Mouse (Mus musculus) adrenal gland, postnatal 36 days (tissue): ENCODE measurements around the gene Arhgef6. TPM values are rescaled to one million over a fixed set of nuclear protein-coding genes. Genes with fewer than 3 reads are reported as not detected.

ENCODE experiments used
- DNase-seq, 2 experiments: peaks; one replicate each; pipeline ENCODE4 v3.0.0; 2021; ENCODE audit warnings: mixed read lengths in 1 of 2
- long read RNA-seq, 2 experiments: library from polyadenylated mRNA; stranded (forward); transcript quantifications; one replicate each; pipeline ENCODE4 v2.0.0; 2021; ENCODE audit warnings: borderline sequencing depth in 2 of 2
- total RNA-seq, 2 experiments: library from RNA; stranded (reverse); gene quantifications; 2 replicates each; pipeline ENCODE4 v1.2.3; 2021

Gene Arhgef6
- 10 to 100 TPM; 36.6 to 42.6 TPM for total RNA-seq
- long read RNA-seq, experiment 1, partial matches to known transcripts: 0 of 1 reads
- long read RNA-seq, experiment 1, other reads (novel, unspliced or antisense): 1 of 1 reads
- long read RNA-seq, experiment 2: 0 reads

DNA sequence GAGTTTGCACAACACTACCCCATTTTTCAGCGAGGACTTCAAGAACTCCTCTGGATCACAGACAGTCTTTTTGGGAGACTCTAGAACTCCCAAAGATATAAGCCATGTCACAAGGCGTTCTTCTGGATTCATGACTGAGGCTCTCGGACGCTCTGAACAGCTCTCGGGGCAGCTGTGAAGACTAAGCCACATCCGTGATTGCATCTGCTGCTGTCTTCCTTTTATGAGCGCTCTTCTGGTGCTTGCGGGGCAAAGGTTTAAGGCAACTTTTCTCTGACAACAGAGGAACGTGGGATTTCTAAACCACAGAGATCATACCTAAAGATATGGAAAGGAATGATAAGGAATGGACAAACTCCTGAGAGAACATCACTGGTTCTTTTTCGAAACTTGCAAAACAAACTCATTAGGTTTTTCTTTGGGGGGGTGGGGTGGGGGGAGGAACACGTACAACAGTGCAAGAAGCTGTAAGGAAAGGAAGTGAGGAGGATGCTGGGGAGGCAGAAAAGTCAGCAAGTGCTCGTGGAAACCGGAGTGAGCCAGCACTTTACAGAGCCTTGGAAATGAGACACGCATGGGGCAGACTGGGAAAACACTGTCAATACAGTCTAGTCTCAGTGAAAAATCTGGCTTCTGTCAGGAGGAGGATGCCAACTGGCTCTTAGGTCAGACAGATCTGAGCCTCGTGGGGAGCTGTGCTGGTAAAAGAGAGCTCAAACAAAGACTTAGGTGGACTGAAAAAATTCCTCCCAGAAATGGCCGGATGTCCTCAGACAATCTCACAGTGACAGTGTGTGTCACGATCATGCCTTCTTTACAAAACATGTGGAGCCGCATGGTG, at the start of gene Arhgef6:
Gene Arhgef6 (minus strand): TSS at position 359 of the 841 bp plus-strand sequence.
- DNase-seq: peak in 1 of 2 experiments; percentile 6

DNA sequence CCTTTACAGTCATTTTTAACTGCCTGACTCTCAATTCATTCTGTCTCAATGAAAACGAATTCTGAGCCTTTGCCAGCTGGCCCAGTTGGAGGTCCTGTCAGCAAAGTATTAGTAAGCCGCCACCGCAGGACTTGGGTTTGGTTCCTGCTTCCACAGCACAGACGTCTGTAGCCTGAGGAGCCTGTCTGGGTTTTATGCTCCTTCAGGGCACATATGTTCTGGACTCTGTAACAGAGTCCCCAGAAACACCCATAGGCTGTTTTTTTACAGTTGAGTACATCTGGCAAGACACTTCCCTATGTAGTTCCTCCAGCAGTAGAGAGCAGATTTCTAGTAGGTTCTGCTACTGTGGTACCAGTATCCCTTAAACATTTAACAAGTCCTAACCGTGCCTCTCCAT, 42.4 kb upstream of the Arhgef6 start:
- peak; percentile 18 to 47 for DNase-seq

DNA sequence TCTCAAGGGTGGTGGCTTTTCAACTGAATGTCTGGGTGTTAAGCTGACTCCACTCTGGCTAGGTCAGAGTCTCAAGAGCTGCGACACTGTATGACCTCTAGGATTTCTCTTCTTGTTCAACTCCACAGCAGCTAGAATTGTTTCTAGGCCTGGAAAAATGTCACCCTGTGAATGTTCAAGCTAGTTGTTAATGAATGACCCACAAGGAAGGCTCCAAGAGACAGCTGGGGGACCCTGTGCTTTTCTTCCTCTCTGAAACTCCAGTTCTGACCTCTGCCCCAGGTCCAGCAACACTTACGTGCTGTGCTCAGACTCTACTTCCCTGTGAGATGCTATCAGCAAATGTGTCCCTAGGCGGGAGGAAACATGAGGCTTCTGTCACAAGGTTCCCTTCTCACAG, 40.0 kb upstream of the Arhgef6 start:
- DNase-seq: no peak

- no peak for DNase-seq
These were observed 38.6 kb upstream of the Arhgef6 start for GRCm38 (mm10) chrX:57377096-57377495.

DNA sequence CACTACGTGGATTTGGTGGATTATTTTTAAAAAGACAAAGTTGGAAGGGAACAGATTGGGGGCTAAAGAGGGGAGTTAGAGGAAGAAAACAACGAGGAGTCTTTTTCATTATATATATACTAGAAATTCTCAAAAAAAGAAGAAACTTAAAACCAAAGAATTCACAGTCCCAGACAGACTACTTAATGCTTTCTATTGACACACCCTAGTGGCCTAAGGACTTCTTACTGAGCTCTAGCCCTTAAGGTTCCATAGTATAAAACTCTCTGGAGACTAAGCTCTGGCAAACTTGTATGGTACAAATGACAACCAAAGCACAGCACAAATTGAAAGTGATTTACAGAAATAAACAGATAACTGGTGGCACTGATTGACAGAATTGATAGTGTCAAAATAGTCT, 35.5 kb upstream of the Arhgef6 start:
- DNase-seq: no peak

DNA sequence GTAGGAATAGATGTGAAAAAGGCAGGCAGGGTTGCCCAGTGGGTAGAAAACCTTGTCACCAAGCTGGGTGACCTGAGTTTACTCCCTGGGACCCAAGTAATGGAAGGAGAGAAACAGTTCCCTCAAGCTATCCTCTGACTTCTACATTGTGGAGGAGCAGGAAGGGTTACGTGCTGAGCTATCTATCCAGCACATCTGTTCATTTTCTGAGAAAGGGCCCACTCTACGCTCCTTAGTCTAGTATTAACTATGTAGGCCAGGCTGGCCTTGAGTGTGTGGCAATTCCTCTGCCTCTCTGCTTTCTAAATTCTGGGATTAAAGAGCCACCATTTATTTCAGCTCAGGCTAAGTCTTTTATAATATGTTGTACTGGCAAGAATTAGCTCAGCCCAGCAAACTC, 35.0 kb upstream of the Arhgef6 start:
- DNase-seq: peak in 1 of 2 experiments; percentile 6

GRCm38 (mm10) chrX:57372965-57373364, 34.4 kb upstream of the Arhgef6 start:
- DNase-seq: no peak

- no peak for DNase-seq
These were observed 26.5 kb upstream of the Arhgef6 start for GRCm38 (mm10) chrX:57364891-57365569.

GRCm38 (mm10) chrX:57359316-57359715, 20.8 kb upstream of the Arhgef6 start:
- no peak for DNase-seq

- no peak for DNase-seq
These were observed 691 bp upstream of the Arhgef6 start for GRCm38 (mm10) chrX:57339220-57339619.

DNA sequence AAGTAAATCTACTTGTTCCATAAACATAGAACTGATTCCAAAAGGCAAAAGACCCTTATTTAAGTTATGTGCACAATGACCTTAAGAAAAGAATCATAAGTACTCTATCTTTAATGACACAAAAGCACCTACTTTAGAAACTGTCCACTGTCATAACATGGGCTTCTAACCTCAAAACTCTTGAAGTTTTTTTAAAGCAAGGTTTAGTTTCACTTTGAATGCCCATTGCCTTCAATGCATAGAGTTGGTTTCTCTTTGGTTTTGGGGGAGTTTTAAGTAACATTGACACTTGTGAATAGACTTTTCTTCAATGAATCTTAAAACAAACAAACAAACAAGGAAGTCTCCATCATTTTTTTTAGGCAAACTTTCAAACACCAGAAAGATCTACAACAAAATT, 947 bp downstream of the Arhgef6 start:
- no peak for DNase-seq

DNA sequence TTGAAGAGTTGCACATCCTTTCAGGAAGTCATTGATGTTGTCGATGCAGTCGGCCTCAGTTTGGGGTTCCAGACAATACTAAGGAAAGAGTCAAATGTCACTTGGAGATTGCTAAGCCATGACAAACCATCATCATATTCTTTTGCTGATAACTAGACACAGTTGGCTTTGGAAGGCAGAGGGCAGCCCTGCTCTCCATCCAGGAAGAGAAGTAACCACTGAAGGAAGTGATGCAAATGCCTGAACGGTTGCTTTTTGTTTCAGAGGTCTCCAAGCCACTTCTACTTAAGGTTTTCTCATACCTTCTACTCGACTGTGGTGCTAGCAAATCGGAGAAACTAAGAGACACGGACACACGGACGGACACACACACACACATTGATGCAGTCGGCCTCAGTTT, 1.6 kb downstream of the Arhgef6 start:
- no peak for DNase-seq

GRCm38 (mm10) chrX:57335313-57335712, 3.2 kb downstream of the Arhgef6 start:
- no peak for DNase-seq

GRCm38 (mm10) chrX:57327668-57328338, 10.7 kb downstream of the Arhgef6 start:
- DNase-seq: no peak

- DNase-seq: peak; percentile 48 to 66
These were observed 11.9 kb downstream of the Arhgef6 start for GRCm38 (mm10) chrX:57326487-57327221.

DNA sequence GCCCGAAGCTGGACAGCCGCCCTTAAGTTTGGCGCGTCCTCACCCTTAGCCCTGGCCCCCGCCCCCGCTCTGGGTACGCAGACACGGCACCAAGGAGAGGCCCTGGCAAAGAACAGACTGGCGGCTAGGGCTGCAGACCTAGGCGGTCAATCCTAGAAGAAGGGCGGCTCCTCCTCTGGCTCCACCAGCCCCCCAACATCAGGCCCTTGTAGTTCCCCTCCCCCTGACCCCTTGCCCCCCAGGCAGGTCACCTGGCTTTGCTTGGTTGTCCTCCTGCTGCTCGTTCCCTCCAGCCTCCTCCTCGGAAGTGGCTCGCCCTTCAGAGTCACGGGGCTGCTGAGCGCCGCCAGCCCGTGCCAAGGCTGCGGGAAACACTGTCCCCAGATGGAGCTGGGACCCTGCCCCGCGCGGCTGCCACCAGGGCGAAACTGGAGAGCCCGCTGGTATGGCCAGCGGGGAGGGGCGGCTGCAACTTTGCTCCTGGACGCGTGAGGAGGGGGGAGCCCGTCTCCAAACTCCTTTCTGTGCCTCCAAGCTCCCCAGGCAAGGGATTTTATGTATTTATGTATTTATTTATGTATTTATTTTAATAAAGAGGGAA, 12.6 kb downstream of the Arhgef6 start:
- peak; percentile 69 to 74 for DNase-seq

GRCm38 (mm10) chrX:57324891-57325290, 13.6 kb downstream of the Arhgef6 start:
- DNase-seq: peak; percentile 25 to 52

DNA sequence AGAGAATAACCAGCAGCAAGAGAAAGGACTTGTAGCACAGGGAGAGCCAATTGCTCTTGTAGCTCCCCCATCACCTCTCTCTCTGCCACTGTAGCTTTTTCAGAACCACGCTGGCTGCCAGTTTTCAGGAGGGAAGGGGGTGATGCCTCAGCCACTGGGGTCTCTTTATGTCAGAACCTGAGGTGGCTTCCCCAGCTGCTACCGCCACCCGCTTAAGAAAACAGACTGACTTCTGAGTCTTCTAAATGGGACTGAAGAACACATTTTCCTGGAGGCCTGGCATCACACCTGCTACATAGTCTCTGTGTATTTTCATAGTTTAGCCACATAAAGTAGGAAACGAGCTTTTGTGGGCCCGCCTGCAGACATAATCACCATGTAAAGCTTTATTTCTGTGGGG, 26.5 kb downstream of the Arhgef6 start:
- no peak for DNase-seq

DNA sequence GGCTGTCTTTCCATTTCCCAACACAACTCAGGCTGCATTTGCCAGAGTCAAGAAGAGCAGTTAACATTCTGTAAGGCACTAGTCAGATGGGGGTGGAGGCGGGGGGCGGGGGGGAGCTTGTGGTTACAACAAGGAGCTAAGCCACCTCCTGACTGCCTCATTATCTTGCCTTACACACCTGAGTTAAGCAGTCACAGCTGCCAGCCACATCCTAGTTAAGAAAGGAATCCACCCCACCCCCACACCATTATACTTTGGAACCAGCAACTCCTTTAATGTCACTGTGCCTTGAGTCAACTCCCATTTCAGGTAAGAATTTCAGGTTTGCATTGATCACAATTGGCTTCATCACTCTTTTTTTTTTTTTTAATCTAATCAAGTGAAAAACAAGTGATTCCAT, 28.5 kb downstream of the Arhgef6 start:
- no peak for DNase-seq

DNA sequence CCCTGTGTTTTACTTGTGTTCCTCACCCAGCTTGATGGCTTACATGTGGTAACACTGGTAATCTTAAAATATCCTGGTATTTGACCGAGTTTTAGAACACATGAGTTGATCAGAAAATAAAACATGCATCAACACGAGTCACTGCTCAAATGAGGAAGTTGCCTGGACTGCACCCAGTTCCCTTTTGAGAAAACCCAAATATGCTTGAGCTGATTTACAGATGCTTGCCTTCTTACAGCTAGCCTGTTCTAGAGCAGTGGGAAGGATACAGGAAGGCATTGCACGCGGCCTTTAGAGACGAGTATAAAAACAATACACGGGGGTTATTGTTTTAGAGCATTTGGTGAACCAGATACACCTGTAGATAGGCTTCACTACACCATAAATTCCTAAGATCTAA, 31.8 kb downstream of the Arhgef6 start:
- no peak for DNase-seq

- DNase-seq: no peak
These were observed 33.7 kb downstream of the Arhgef6 start for GRCm38 (mm10) chrX:57304784-57305287.
